Mouse (Mus musculus): ENCODE data around the gene Rbpj.
"Not testable (repeated sequence)": the region's sequence is repeated elsewhere in the genome, so short reads cannot be mapped to it uniquely, and the experiment has no call there.

Gene Rbpj

DNA sequence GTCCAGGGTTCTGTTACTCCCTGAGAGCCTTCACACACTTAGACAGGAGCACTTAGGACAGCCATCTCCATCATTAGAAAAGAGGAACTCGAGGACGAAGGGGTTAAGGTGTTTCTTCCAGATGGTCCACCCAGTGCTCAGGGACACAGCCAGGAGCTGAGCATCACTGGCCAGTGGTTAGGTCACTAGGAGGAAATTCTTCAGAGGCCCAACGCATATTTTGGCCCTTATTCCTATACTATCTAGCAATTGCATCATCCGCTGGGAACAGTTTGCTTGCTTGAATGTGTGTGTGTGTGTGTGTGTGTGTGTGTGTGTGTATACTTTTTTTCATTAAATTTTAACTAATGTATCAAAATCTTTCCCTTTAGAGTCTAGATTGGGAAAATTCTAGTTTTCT, 45.5 kb downstream of the Rbpj start:
- no peak for DNase-seq (ENCODE audit: low spot score)

DNA sequence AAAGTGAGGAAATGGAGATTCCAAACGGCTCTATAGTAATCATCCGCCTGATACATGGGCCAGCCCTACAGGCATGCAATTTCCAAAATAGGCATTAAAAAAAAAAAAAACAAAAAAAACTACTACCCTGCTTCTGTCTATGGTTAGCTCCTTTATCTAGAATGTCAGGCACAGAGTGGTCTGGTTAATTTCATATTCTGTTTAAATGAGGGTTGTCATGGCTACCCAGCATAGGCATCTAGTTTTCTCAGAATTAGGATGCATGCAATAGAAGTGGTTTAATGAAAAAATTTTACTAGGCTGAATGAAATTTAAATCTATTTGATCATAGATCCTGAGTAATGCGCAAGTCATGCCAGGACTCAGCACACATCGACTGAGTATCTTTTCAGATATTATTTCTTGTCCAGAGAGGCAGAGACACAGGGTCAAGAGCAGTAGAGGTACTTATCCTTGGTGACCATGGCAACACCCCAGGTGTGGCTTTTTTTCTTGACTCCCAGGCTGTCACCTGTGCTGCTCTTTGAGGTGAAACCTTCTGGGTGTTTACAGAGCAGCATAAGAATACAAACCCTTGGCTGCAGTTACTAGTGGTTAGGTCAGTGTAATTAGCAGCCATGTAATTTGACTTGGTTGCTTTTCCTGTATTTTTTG, 49.1 kb downstream of the Rbpj start:
- DNase-seq (ENCODE audit: low spot score) = no peak

DNA sequence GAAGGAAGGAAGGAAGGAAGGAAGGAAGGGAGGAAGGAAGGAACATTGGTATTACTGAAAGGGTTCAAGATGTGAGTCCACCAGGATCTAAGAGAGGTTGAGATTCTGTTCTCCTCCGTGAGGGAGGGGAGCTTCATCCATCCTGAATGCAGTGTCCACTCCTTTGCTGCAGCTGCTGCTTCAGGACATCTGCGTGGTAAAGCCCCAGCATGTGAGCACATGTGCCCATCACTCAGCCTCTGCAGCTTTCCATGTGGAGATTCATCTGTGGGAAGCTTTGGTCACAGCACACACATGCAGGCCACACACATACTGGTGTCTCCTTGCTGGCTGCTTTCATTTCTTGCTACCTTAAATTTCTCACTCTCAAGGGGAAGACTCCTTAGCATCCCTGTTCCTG, 50.5 kb downstream of the Rbpj start:
- no peak for DNase-seq (ENCODE audit: low spot score)

DNA sequence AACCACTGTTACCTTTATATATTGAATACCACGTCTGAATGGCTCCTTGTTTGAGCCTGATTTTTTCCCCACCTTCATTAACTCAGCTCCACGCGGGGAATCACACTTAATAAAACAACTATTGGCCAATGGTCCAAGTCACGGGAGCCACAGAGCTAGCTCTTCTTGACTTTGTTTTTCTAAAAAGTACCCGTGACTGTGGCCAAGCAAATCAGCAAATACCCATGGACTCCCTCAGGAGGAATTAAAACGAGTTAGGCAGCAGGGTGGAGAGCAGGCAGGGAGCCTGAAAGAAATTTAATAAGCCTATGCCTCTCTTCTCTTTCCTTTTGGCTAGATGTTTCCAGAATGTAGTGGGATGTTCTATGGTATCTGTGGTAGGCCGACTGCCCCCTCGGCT, 51.9 kb downstream of the Rbpj start:
- DNase-seq (ENCODE audit: low spot score) = no peak

DNA sequence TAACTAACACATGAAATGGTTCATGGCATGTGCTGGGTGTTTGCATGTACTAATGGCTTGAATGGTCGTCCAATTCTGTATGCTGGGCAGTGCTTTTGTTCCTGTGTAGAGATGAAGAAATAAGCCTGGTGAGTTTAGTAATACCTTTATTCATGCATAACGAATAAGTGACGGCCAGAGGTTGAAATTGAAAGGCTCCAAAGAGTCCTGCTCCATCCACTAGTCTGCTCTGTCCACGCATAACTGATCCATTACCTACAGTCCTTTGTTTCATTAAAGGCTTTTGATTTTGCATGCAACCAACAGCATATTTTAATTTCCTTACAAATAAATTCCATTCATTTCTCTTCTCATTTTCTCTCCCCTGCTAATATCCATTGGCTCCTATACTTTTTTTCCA, 53.2 kb downstream of the Rbpj start:
- no peak for DNase-seq (ENCODE audit: low spot score)

DNA sequence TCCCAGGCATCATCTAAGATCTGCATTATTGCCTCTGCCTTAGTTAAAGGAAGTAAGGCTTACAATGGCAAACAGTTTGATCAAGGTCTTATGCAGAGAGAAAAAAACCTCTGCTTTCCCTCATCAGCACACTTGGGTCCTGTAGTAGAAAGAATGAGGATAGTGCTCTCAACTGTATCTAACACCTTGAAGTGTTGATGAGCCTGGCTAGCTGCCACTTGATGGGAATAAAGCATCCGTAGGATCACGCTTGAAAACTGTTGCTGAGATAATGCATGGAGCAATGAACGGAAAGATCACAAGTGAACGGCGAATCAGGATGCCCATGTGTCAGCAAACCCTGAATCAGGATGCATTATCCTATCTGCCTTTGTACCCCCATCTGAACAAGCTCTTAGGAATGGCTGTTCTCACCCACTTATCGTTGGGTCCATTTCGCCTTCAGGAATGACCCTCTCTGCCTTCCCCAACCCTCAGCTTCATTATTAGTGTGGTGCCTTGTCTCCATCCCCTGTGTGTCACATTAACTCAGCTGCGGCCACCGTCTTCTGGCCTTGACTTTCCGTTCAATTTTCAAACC, 54.1 kb downstream of the Rbpj start:
- no peak for DNase-seq (ENCODE audit: low spot score)

DNA sequence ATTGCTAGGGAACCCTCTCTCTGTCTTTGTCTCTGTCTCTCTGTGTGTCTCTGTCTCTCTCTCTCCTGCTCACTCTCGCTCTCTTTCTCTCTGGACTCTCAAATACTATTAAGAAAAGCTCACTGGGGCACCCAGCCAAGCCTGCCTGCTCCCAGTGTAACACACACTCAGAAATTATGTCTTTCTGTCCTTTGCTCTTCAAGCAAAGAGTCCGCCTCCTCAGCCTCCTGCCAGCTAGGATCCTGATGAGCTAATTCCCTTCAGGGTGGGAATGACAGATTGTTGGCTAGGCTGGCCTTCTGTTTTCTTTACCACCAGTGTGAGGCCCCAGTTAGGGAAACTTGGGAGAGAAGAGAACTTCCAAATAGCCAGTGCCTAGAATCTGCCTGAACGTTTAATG, 57.1 kb downstream of the Rbpj start:
- DNase-seq (ENCODE audit: low spot score) = peak; percentile 41

DNA sequence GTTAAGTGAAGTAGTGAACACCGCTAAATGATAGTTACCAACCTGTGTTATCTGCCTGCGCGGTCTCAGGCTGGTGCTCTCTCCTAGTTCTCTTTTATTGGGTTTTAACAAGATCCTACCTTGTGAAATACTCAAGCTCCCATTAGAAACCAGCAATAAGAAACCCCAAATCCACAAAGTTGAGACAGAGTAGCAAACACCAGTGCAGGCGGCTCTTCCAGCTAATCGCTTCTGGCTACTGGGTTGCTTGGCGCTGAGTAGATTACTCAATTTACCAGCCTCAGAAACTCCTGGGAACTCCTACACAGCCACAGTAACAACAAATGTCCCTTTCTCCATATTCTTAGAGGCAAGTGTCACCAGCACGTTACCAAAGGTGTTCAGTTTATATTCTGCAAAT, 58.2 kb downstream of the Rbpj start:
- DNase-seq (ENCODE audit: low spot score) = no peak

DNA sequence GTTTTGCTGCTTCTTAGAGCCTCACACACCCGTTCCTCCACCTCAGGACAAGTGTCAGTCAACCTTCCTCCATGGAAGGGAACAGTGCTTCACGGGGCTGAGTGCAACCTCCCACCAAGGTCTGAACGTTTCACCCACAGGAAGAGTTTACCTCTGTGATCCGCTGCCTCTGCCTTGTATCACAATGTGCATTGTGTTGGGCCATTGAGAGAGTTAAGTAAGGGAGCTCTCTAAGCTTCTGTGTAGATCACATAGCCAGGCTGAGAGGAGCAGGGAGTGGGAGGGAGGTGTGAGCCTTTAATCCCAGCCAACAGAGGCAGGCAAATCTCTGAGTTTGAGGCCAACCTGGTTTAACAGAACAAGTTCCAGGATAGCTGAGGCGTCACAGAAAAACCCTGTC, 58.9 kb downstream of the Rbpj start:
- no peak for DNase-seq (ENCODE audit: low spot score)

DNA sequence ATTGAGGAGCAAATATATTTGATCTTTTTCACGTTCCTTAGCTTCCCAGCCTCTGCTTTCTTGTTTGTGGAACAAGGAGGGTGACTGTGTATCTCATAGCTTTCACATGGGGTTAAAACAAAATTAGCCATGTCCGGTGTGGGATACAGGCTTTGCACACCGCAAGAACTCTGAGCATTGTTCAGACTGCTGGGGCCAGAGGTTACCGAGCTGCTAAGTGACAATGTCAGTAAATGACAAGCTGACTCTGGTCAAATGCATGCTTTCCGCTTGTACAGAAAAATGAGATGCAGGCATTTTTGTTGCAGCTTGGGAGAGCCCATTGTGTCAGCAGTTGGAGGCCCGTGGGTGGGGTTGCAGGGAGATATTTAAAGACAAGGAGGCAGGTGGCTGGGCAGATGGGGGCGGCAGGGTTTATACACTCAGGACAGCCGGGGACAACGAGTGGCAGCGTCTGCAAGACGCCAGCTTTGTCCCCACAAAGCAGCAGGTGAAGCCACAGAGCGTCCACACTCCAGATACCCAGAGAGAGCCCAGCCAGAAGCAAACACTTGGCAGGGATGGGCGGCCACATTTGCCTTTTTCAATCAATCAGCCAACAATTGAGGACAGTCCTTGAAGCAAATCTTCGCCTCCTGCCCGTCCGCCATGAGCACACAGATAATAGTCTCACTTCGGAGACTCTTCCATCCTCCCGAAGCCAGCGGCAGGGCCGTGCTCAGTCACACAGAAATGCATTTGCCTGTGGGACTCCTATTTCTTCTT, 59.5 kb downstream of the Rbpj start:
- DNase-seq (ENCODE audit: low spot score) = no peak

DNA sequence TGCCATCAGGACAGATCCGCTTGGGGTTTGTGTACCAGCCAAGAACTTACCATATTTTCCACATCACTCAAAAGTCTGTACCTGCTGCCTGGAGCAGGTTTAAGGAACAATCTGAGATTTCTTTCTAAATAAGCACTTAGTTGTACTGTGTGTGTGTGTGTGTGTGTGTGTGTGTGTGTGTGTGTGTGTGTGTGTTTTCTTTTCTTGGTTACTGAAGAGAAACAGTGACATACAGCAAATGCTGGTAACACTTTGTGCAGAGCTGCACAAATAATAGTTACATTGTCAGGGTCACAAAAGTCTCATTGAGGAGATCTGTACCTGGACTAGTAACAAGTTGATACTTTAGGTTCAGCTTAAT, 60.1 kb downstream of the Rbpj start:
- DNase-seq (ENCODE audit: low spot score) = no peak

DNA sequence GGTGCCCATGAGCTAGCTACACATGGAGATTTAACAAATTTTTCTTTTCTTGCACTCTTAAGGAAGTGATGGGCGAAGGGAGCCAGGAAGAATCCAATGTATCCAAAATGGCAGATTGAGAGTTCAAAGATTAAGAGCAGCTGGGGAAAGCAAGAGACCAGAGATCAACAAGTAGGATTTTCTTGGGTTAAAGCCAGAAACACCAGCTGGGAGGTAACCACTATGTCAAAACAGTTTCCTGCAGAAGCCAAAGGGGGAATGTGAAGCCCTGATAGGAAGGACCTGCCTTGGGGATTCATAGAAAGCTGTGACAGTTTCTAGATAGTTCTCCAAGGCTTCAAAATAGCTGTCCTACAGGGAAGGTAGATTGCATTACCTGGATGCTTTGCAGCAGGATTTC, 63.9 kb downstream of the Rbpj start:
- no peak for DNase-seq (ENCODE audit: low spot score)

DNA sequence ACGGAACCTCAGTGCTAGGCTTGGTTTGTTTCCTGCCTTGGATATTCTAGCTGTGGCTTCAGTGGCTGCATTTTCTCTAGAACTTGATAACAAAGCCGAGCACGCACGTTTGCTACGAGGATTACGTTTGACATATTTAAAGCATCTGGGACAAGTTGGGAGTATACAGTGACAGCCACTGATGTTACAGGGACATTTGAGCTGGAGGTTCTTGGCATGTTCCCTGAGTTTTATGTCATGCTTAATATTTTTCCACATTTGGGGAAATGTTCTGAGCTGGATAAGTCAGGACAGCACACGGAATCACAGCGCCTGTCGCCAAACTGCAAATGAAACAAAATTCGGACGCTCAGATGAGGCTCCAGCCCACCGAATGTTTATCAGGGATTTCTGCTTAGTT, 69.1 kb downstream of the Rbpj start:
- DNase-seq (ENCODE audit: low spot score) = no peak

DNA sequence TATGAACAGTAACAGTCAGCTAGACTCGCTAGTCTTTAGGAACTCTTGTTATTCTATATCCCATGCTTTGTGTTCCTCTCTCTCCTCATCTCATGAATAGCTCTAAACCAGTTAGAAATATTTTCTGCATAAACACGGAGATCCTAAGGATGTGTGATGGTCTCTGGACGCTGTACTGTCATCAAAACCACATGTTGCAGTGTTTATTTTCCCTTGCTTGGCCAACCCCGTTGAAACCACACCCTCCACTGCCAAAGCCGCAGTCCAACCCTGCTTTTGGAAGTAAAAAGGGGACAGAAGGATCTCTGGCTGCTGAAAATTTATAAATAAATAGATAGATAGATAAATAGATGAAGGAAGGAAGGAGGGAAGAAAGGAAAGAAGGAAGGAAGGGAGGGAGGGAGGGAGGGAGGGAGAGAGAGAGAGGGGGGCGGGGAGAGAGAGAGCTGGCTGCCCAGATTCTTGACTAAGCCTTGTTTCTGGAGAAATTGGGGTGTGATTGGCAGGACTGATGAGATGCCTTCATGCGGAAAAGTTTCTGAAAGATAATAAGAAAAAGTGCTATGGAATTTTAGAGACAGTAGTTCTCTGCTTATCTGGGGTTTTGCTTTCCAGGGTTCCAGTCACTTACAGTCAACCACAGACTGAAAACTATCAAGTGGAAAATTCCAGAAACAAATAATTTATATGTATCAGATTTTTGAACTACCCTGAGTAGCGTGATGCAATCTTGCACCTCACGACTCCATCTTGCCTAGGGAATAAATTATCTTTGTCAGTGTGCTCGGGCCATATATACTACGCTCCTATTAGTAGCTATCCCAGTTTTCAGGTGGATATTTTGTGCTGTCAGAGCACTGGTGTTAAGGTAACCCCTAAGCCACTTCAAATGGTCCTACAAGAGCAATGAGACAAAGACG, 70.9 kb downstream of the Rbpj start:
- DNase-seq (ENCODE audit: low spot score) = no peak

DNA sequence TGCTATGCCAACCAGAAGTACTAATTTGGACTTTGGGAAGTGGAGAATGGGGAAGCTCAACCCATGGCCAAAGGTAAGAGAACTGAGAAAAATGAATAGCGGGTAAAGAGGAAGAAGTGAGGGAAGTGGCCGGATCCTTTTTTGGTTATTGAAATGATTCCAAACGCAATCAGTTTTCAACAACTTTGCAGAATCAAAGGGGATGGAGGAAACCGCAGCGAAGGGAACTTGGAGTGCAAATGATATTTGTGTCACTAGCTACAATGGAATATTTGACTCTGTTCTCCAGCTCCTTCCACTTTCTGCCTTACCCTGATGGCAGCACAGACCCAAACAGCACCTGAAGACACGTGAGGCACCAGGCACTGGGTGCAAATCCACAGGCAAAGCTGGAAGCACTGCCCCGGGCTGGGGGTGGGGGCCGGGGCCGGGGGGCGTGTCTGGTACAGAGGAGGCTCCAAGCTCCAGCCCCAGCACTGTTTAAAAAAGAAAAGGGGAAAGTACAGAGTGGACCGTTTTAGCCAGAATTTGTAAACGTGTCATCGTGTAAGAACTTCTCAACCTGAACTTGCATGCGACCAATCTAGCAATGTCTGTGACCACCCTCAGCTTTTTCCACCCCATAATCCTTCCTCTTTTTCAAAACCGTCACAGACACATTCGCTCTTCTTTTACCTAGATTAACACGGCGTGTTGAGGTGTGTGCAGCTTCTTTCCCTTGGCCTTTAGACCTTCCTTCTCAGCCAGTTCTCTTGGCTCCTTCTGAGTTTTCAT, 74.1 kb downstream of the Rbpj start:
- no peak for DNase-seq (ENCODE audit: low spot score)

DNA sequence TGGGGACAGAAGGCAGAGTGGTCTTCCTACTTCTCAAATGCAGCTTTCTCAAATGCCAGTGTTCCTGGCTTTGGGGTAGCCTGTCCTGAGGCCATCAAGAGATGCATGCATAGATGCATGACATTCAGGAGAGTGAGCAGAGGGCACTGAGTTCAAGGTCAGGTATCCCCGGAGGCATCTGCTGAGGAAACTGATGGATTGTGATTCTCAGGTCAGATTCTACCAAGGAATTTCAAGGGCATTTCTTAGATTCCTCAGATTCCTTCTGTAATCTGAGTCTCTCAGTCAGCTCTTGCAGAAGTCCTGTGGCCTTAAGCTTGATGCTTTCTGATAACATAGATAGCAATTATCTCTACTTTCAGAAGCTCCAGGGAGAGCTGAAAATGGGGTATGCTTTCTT, 76.1 kb downstream of the Rbpj start:
- DNase-seq (ENCODE audit: low spot score) = no peak

DNA sequence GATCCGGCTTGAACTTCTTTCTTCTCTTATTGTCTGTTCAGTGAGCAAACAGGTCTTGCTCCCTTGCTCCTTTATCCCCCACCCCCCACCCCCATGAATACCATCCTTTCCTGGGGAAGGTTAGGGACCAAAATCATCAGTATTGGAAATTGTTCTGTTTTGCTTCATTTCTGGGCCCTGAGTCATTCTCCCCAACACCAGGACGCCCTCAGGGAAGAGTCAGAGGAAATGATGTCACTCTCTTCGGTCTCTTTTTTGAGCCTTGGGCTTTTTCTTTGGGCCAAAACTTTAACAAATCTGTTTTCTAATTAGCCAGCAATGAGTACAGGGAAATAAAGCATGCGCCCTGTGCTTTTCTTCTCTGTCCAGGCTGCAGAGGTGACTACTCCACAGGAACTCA, 77.4 kb downstream of the Rbpj start:
- no peak for DNase-seq (ENCODE audit: low spot score)

DNA sequence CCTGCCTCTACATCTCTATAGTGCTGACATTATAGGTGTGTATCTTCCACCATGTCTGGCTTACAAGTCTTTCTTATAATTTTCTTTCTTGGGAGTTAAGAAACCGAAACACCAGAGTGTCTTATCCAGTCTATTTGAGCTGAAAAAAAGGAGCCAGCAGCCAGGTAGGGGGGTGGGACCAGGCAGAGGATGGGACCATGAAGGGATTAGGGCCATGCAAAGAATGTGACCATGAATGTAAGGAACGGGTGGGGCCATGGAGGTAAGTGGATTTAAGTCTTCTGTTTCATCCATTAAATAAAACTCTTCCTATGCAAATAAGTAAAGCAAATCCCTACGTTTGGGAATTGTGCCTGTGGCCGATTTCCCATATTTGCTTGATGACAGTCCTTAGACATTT, 78.0 kb downstream of the Rbpj start:
- DNase-seq (ENCODE audit: low spot score) = no peak

DNA sequence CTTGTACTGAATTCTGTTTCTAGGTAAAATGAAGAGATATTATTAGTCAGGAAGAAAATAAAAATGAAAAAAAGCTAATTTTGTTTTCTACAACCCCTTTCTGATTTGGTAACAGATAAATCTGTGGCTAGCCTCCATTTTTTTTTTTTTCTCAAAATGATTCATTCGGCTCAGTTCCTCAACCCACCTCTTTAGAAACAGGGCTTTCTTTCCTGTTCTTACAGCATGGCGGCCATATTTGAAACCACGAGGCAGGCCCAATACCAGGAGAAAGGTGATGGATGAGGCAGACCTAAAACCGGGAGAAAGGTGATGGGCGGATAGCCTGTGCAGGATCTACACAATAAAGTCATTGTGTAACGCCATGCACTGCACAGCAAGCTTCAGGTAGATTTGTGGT, 80.5 kb downstream of the Rbpj start:
- no peak for DNase-seq (ENCODE audit: low spot score)

DNA sequence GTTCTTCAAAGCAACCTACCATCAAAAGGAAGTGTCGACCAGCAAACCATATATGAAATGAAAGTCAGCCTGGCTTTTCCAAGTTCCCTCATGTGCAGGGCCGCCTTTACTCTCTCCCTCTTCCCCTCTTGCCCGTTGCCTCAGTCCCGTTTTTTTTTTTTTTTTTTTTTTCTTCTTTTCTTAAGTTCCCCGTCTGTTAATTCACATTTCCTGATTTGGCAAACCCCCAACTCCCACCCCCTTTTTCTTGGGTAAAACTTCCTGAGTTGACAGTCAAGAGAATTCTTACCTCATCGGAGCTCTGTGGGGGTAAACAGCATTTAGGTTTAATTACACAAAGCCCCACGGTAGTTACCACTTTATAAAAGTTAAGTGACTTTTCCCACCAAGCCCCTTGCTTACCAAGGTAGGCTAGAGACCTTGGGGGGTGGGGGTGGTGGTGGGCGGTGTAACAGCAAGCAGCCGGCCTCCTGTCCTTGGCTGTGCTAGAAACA, 81.1 kb downstream of the Rbpj start:
- no peak for DNase-seq (ENCODE audit: low spot score)

DNA sequence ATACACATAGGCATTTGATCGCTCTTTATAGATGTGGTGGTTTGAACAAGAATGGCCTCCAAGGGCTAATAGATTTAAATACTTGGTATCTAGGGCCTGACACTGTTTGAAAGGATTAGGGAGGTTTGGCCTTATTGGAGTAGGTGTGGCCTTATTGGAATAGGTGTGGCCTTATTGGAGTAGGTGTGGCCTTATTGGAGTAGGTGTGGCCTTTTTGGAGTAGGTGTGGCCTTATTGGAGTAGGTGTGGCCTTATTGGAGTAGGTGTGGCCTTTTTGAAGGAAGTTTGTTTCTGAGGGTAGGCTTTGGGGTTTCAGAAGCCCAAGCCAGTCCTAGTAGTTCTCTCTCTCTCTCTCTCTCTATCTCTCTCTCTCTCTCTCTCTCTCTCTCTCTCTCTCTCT, 84.4 kb downstream of the Rbpj start:
- not testable (repeated sequence) for DNase-seq (ENCODE audit: low spot score)

DNA sequence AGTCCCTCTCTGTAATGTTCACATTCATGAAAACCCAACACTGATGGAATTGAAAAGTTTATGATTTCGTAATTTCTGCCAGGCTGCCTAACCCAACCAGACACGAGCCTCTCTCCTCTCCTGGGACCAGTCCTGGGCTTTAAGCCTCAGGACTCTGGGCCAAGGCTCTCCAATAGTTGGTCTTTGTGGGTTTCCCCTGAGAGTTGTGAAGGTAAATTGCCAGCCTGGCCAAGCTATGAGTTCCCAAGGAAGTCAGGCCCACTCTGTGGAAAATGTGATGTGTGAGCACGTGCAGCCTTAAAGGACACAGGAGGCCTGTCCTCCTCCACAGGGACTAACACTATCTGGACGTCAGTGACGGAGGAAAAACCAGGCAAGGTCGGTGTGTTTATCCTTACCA, 85.4 kb downstream of the Rbpj start:
- no peak for DNase-seq (ENCODE audit: low spot score)

All from ovary, postnatal 36 days (tissue).